Mouse (Mus musculus) thymus, adult 2 months (tissue): ENCODE results near the gene Ranbp9.

Experiments
- CTCF ChIP-seq: fragments of 200-500 bp; IDR thresholded peaks from 2 replicates; pipeline ENCODE4 v1.5.1; 2012; ENCODE audit warnings: mild to moderate bottlenecking, control low read depth, low read length, moderate library complexity, borderline replicate concordance; ENCODE audit not compliant: control insufficient read depth, poor library complexity, insufficient read depth; ENCODE audit errors: extremely low read depth
- POLR2A ChIP-seq: fragments of 200-500 bp; IDR thresholded peaks from 2 replicates; pipeline ENCODE4 v1.6.1; 2012; ENCODE audit warnings: mild to moderate bottlenecking, low read length, control low read depth, moderate library complexity; ENCODE audit not compliant: control insufficient read depth, poor library complexity, insufficient read depth; ENCODE audit errors: extremely low read depth

DNA sequence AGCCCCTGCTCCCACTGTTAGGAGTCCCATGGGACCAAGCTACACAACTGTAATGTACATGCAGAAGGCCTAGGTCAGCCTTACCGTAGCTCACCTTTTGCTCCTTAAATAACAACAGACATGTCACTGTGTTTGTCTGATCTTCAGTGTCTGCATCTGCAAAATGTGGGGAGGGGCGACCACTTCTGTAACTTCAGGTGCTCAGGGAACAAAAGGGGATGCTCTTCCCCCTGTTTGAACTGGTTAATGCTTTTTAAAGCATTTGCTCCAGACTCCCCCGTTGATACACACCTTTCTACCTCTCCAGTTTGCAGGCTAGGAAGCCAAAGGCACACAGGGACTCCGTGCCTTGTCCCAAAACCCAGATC is 19.4 kb upstream of the Ranbp9 start:
- TF ChIP-seq CTCF: no peak
- no peak for TF ChIP-seq POLR2A
